Mouse (Mus musculus) ovary, postnatal 10 days (tissue): ENCODE measurements around the gene Wwc2.
A peak's percentile ranks its signal among the peaks of the same experiment; 100 is the strongest.

ENCODE experiments used
- DNase-seq: peaks from one replicate; pipeline ENCODE4 v3.0.0; 2022; ENCODE audit warnings: low spot score

Wwc2 gene

GRCm38 (mm10) chr8:47904004-47904403 is 86.7 kb downstream of the Wwc2 start:
- no peak for DNase-seq

- DNase-seq, result no peak
These were observed 88.0 kb downstream of the Wwc2 start for GRCm38 (mm10) chr8:47902704-47903103.

DNA sequence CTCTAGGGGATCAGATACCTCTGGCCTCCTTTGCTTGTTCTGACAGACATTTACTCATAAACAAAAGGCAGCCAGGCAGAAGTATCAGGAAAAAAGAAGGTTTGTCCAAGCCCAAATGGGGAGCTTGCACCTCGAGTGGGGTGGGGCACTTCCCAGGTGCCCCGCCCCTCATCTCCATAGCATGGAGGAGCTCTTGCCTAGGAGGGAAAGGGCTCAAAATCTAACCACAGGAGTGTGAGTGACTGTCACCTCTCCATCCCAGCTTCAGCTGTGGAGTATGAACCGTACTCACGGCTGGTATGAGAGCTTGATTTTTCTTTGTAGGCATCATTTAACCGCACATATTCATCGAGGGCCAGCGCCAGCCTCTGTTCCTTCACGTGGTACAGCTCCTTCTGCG is 90.4 kb downstream of the Wwc2 start:
- DNase-seq, result no peak

DNA sequence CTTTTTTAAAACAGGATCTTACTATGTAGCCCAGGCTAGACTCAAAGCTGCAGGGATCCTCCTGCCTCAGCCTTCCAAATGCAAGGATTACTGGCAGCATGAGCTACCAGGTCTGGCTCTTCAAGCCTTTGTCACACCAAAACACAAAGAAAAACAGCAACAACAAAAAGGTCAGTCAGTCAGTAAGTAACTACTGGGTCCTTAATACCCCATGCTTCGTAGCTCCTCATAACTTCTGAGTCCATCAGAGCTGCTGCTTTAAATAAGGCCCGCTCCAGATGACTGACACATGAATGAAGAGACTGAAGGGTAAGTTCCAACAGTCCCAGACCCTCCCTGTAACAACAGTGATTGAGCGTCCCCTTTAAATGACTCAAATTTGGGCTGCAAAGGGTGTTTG is 90.8 kb downstream of the Wwc2 start:
- DNase-seq, result no peak

- no peak for DNase-seq
These were observed 98.3 kb downstream of the Wwc2 start for GRCm38 (mm10) chr8:47892419-47892818.

- no peak for DNase-seq
These were observed 99.1 kb downstream of the Wwc2 start for GRCm38 (mm10) chr8:47891641-47892040.

DNA sequence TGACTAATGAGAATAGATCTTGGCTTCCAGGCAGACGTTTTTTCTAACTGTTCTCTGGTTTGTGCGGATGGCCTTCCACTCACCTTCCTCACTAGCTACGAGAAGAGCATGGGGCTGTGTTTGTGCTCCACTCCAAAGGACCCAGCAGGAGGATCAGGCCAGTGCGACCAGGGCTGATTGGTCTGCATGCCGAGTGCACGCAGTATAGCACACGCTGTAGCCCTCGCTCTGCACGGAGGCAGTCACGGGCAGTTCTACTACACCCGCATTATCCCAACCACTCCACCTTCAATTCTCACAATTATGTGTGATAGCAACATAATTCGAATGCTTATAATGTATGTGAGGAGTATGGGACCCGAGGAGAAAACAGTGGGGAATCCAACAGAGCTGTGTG is 99.9 kb downstream of the Wwc2 start:
- DNase-seq, result no peak

DNA sequence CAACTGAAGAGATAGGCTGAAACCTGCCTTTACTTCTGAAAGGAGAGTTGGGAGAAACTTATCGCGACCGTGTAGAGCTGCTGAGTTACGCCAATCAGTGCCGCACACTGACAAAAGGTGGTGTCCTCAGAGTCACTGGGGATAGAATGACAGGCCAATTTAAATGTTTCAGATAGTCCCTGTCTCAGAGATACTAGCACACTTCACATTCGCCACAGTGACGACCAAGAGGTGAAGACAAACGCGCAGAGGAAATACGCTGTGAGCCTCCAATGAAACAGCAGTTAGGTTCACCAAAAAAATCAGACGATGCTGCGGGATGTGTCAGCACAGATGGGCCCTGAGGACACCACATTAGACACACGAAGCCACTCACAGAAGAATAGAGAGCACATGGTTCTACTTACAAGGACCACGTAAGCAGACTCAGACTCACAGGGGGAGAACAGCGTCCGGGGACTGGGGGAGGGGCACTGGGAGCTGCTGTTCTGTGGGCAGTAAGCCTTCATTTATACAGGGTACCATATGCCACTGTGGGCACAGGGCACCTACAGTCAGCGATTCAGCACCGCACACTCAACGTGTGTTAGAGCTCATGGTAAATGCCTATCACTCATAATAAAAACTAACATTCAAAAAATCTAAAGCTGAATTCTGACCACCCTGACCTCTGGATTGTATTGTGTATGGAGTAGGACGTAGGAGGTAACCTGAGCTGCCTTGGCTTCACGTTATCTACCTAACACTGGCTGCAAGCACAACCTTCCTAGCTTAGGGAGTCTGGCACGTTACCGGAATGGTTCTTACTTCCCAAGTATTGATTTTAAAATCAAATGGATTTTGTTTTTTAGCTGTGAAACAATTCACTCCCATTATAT is 100.5 kb downstream of the Wwc2 start:
- DNase-seq, result no peak

GRCm38 (mm10) chr8:47888841-47889570 is 101.7 kb downstream of the Wwc2 start:
- DNase-seq, result no peak

DNA sequence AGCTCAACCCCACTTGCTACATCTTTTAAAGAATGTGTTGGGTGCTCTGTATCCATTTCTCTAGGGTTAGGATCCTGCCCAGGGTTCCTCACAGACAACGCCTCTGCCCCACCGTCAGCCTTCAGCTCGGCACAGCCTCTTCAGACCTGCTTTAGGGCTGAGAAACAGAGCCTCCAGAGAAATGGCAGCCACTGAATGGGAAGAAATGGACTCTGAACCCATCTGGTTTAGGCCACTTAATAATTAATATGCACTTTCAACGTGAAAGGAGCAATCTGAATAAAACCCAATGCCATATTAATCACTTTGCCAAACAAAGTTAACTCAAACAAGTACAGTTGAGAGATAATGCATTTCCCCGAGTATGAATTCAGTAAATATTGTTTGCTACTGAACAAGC is 106.4 kb downstream of the Wwc2 start:
- DNase-seq, result no peak

- DNase-seq, result no peak
These were observed 107.0 kb downstream of the Wwc2 start for GRCm38 (mm10) chr8:47883739-47884138.

- DNase-seq, result no peak
These were observed 112.2 kb downstream of the Wwc2 start for GRCm38 (mm10) chr8:47878516-47878915.

GRCm38 (mm10) chr8:47875865-47876264 is 114.9 kb downstream of the Wwc2 start:
- DNase-seq, result no peak

DNA sequence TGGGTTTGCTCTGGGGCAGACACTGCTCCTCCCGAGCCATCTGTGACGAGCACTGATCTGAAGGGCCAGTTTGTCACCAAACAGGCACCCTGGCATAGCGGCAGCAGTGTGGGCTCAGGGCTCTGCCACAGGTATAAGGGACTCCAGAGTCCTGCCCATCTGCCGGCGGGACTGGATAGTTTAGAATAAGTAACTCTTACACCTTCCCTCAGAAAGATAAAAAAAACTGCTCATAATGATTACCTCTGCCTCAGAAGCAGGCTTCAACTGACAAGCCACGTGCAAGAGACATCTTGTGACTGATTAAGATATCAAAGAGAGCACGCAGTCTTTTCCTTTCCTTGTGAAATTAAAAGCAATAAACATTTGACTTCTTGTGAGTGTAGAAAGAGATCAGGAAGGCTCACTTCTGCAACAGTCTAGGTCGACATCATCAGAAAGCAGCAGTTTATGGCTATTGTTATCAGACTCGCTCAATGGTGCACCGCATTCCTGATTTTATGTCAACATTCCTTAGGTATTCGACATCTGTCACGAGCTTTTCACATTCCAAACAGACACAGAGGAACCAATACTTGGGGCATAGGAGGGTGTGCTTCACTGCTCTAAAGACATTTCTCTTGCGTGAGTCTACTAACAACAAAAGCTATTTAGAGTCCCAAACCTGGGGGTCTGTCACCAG is 116.1 kb downstream of the Wwc2 start:
- DNase-seq, result no peak

- no peak for DNase-seq
These were observed 118.2 kb downstream of the Wwc2 start for GRCm38 (mm10) chr8:47872361-47873107.

GRCm38 (mm10) chr8:47867067-47867466 is 123.7 kb downstream of the Wwc2 start:
- DNase-seq, result peak; percentile 79

DNA sequence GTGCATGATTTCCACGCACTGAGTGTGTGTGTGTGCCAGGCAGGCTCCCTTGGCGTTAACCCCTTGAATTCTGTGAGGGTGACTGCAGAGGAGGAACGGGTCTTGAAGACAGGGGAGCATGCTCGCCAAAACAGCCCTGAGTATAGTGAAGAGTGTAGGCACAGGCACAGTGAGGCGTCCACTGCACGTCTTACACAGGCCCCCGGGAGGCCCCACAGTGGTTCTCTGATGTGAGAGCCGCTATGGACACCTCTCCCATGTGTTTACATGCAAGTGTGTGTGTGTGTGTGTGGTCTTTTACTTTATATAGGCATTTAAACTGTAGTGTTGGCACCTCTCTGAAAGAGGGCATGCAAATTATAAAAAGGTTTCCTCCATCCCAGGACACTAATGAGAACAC is 124.2 kb downstream of the Wwc2 start:
- DNase-seq, result no peak

DNA sequence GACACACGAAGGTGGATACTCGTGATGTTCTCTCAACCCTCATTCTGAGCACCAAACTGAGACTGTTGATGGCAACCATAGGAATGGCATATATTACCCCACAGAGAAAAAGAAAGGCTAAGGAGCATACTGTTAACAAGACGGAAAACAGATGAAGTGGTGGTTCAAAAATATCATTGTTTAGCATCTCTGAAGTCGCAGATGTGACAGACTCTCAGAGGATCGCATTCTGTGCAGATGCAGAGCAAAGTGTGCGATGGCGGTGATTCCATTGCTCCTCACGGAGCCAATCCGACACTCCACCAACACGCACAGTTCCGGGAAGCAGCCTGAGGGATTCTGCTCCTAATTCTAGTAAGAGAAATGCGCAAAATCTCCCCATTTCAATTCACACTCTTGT is 131.5 kb downstream of the Wwc2 start:
- DNase-seq, result no peak

GRCm38 (mm10) chr8:47853356-47853755 is 137.4 kb downstream of the Wwc2 start:
- no peak for DNase-seq

DNA sequence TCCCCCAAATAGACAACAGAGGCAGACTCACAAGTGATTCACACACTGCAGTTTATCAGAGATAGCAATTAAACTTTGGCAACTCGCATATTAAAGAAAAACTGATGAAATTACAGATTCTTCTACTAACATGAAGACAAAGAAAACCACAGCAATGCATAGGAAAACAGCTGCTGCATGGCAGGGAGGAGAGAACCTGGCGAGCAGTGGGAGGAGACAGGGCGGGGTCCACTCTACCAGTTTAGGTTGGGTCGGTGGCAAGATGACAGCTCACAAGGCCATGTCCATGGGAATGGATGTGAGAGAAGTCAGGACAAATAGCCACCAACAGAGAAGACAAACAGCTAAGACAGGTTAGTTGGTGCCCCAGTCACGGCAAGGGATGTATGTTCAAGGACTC is 138.0 kb downstream of the Wwc2 start:
- DNase-seq, result no peak

GRCm38 (mm10) chr8:47851824-47852502 is 138.8 kb downstream of the Wwc2 start:
- peak; percentile 21 for DNase-seq

GRCm38 (mm10) chr8:47849842-47850241 is 140.9 kb downstream of the Wwc2 start:
- no peak for DNase-seq
